Mouse (Mus musculus) liver, adult 2 months (tissue): ENCODE measurements around the gene Rab11fip4. TPM values are rescaled to one million over a fixed set of nuclear protein-coding genes. Genes with fewer than 3 reads are reported as not detected.

Source experiments
- DNase-seq: peaks from one replicate; pipeline ENCODE4 v3.0.0-alpha.2; 2011; ENCODE audit warnings: low read depth, low spot score; ENCODE audit errors: extremely low read depth
- H3K27ac ChIP-seq: fragments of 200-500 bp; replicated peaks from 2 replicates; pipeline ENCODE4 v1.5.1; 2012; ENCODE audit warnings: low read depth, mild to moderate bottlenecking, control low read depth, inconsistent platforms, low read length; ENCODE audit not compliant: insufficient read depth
- H3K27me3 ChIP-seq: fragments of 200-500 bp; 2 replicates; pipeline ENCODE4 v1.6.1; 2012; ENCODE audit warnings: mild to moderate bottlenecking, moderate library complexity, low read length, inconsistent platforms; ENCODE audit not compliant: control insufficient read depth, insufficient read depth
- H3K36me3 ChIP-seq: fragments of 200-500 bp; 2 replicates; pipeline ENCODE4 v1.6.1; 2012; ENCODE audit warnings: low read length, inconsistent platforms; ENCODE audit not compliant: control insufficient read depth, insufficient read depth
- H3K4me1 ChIP-seq: fragments of 200-500 bp; 2 replicates; pipeline ENCODE4 v1.6.1; 2011; ENCODE audit warnings: low read length; ENCODE audit not compliant: control insufficient read depth, insufficient read depth
- H3K4me3 ChIP-seq: fragments of 200-500 bp; 2 replicates; pipeline ENCODE4 v1.5.1; 2011; ENCODE audit warnings: low read depth, mild to moderate bottlenecking, control low read depth, low read length, moderate library complexity; ENCODE audit not compliant: insufficient read depth
- H3K79me2 ChIP-seq: fragments of 200-500 bp; 2 replicates; pipeline ENCODE4 v1.6.1; 2012; ENCODE audit warnings: inconsistent platforms, mild to moderate bottlenecking, low read length, moderate library complexity; ENCODE audit not compliant: control insufficient read depth, insufficient read depth
- H3K9ac ChIP-seq: fragments of 200-500 bp; 2 replicates; pipeline ENCODE4 v1.6.1; 2012; ENCODE audit warnings: low read depth, mild to moderate bottlenecking, control low read depth, inconsistent platforms, low read length
- CTCF ChIP-seq: fragments of 200-500 bp; IDR thresholded peaks from 2 replicates; pipeline ENCODE4 v1.5.1; 2011; ENCODE audit warnings: low read depth, low read length, control low read depth
- POLR2A ChIP-seq: fragments of 200-500 bp; IDR thresholded peaks from 2 replicates; pipeline ENCODE4 v1.6.1; 2011; ENCODE audit warnings: low read length, control low read depth; ENCODE audit not compliant: insufficient read depth; ENCODE audit errors: extremely low read depth
- WGBS: fragments of 180-500 bp; shearing (Covaris S2); methylation state at CpG from one replicate; pipeline ENCODE4 v1.1.7; 2018; 5-methylcytosine and 5-hydroxymethylcytosine counted together
- polyA plus RNA-seq: library from polyadenylated mRNA; depleted of rRNA; stranded (reverse); fragments of >200 nt; gene quantifications from 2 replicates; pipeline ENCODE4 v1.2.3, GENCODE M21; 2012
- total RNA-seq: library from RNA; depleted of rRNA; stranded (reverse); fragments of >200 nt; gene quantifications from 2 replicates; pipeline ENCODE4 v1.2.3, GENCODE M21; 2014

Rab11fip4 gene
- total and polyA plus RNA-seq, 2 experiments, result 3.1 to 8.1 TPM

DNA sequence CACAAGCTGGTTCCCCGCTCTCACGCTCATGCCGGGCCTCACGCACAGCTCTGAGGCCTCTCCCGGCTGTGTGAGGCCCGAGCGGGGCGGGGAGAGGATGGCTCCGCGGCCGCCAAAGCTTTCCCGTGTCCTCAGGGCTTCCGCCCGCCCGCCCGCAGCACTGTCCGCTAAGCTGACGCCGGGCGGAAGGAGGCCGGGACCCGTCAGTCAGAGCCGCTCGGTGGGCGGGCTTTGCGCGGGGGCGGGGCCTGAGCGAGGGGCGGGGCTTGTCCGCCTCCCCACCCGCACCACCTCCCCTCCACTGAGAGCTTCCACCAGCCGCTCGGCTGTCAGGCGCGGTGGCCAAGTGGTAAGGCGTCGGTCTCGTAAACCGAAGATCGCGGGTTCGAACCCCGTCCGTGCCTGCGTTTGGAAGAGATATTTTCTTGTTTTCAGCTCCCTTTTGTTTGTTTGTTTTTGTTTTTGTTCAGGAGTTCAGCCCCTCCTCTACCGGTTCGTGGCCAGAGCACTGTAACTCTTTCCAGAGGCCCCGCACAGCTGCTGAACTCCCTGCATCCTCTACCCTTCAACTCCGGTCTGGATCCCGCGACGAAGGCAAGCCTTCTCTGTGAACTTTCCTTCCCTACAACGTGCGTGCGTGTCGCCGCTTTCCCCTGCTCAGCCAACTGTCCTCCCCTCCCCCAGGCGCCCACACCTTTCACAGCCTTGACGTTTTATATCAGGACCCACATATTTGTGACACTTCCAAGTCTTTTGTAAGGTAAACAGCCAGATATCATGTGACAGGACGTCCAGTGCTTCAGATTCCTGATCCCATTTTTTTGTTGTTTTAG lies 113.5 kb downstream of the Rab11fip4 start:
- peak; percentile 81 for DNase-seq
- peaks cover 8% of the 10 kb centered on the region for H3K4me1 ChIP-seq
- WGBS, result 1% methylated on average over 60 of the region's 61 CpGs
- H3K27me3 ChIP-seq, result no peaks in the 10 kb centered on the region
- H3K79me2 ChIP-seq, result no peaks in the 10 kb centered on the region
- no peak for TF ChIP-seq CTCF
- peak; percentile 88 for TF ChIP-seq POLR2A
- H3K36me3 ChIP-seq, result no peaks in the 10 kb centered on the region
- peak overlapping the region; percentile 90 for H3K9ac ChIP-seq
- peak overlapping the region; percentile 81 for H3K4me3 ChIP-seq
- peak overlapping the region; percentile 80 for H3K27ac ChIP-seq

DNA sequence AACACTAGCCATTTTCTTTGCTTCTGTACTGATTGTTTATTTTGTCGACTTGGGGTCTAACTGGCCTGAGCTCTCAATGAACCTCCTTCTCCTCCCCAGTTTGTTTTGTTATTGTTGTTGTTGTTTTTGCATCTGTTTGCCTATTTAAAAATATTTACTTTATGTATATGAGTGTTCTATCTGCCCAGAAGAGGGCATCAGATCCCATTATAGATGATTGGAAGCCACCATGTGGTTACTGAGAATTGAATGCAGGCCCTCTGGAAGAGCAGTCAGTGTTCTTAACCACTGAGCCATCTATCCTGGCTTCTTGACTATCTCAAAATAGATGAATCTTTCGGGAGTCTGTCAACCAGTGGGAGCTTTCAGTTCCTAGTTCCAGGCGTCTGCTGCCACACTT lies 116.1 kb downstream of the Rab11fip4 start:
- no peak overlapping the region for H3K27ac ChIP-seq

DNA sequence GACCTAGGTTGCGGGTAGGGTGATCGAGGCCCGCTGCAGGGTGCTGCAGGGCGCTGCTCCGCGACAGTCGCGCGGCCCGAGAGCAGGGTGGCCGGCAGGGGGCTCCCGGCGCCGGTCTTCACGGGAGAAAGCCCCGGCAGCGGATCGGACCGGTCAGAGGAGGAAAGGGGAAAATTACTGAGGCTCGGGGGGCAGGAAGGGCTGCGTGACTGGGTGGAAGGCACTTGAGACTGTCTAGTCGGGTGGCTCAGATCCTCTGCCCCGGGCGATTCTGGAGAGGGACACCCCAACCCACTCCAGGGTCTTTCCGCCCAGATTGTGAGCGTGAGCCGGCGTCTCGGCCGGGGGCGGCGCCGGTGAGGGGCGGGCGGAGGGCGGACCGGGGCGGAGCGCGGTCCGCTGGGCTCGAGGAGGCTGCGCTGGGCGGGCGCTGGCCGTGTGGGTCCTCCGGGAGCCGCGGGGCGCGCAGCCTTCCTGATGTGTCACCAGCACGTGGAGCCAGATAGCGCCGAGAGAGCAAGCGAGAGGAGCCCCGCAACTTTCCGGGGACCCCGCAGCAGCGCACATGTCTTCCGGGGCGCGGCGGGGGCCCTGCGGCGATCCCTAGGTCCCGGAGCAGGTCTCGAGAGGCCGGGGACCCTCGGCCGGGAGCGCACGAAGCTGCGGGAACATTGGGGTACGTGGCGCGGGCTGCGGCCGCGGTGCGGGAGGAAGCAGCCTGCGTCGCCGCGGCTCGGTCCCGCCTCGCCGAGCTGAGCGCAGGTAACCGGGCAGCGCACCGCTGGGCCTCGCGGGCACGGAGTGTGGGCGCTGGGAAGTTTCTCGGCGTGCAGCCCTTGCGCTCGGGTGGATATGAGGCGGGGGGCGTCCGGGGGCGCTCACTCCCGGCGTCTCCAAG lies 120.1 kb downstream of the Rab11fip4 start:
- WGBS, result under 1% methylated on average over 105 of the region's 106 CpGs
- H3K4me3 ChIP-seq, result peak overlapping the region; percentile 66
- TF ChIP-seq POLR2A (peak; percentile 92), CTCF (peak; percentile 74)
- no peaks in the 10 kb centered on the region for H3K27me3 ChIP-seq
- peak overlapping the region; percentile 96 for H3K9ac ChIP-seq
- peaks cover 16% of the 10 kb centered on the region for H3K4me1 ChIP-seq
- peak; percentile 65 for DNase-seq
- H3K27ac ChIP-seq, result peak overlapping the region; percentile 84
- no peaks in the 10 kb centered on the region for H3K36me3 ChIP-seq
- H3K79me2 ChIP-seq, result peaks cover 27% of the 10 kb centered on the region; the same call in 1 of the 2 replicates

More for the DNA sequence above, 116.1 kb downstream of the Rab11fip4 start:
- Histone ChIP-seq H3K4me1 (peaks cover 8% of the 10 kb centered on the region), H3K4me3 (no peak overlapping the region), H3K27me3 (no peaks in the 10 kb centered on the region), H3K9ac (no peak overlapping the region), H3K79me2 (peaks cover 9% of the 10 kb centered on the region; the same call in 1 of the 2 replicates), H3K36me3 (no peaks in the 10 kb centered on the region)
- 87% methylated on average over 3 of the region's 3 CpGs for WGBS
- no peak for DNase-seq
- no peak for TF ChIP-seq POLR2A
- no peak for TF ChIP-seq CTCF

DNA sequence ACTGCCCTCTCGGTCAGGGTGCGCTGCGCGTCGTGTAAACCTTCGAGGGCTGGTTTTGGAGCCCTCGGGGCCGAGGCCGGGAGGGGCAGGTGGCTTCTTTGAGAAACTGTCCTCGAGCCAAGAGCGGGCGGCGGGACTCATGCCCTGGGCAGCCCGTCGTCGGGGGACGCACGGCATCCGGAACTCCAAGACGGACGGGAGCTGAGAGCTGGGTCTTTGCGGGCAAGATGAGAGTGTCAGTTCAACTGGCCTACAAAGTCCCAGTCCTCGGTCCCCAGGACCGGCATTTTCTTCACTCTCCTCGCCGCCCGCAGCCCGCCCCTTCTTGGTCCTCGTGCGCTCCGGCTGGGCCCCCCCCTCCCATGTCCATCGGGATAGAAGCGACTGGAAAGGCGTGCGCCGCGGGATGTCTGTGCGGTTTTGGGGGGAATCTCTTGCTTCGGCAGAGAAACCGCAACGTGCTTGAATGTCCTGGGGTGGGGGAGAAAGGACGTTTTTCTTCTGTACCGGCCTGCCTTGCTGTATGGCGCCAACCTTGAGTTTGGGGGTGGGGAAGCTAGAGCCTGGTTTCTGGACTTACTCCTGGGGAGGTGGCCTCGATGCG lies 120.9 kb downstream of the Rab11fip4 start:
- peak; percentile 40 for DNase-seq
- peaks cover 23% of the 10 kb centered on the region for H3K4me1 ChIP-seq
- H3K27ac ChIP-seq, result peak overlapping the region; percentile 83
- H3K36me3 ChIP-seq, result no peaks in the 10 kb centered on the region
- H3K4me3 ChIP-seq, result peak overlapping the region; percentile 66
- peaks cover 30% of the 10 kb centered on the region; the same call in 1 of the 2 replicates for H3K79me2 ChIP-seq
- TF ChIP-seq CTCF (no peak), POLR2A (no peak)
- peak overlapping the region; percentile 96 for H3K9ac ChIP-seq
- 3% methylated on average over 46 of the region's 46 CpGs for WGBS
- H3K27me3 ChIP-seq, result no peaks in the 10 kb centered on the region

DNA sequence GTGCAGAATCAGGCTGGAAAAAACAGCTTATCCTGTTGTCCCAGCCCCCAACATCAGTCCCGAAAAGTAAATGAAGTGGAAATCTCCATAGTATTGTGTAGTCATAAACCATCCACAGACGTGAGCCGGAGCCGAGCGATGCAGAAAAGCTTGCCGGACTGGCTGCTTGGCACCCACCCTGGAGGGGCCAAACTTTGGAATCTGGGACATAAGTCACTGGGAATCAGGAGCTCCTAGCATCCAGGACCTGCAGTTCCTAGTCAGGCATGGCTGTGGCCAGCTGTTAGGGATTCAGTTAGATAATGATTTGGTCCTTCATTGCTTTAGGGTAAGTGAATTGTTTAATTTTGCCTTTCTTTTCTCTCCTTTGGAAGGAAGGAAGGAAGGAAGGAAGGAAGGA lies 122.2 kb downstream of the Rab11fip4 start:
- Histone ChIP-seq H3K27ac (peak overlapping the region; percentile 83), H3K36me3 (no peaks in the 10 kb centered on the region), H3K79me2 (peaks cover 30% of the 10 kb centered on the region; the same call in 1 of the 2 replicates), H3K27me3 (no peaks in the 10 kb centered on the region), H3K9ac (peak overlapping the region; percentile 96), H3K4me3 (peak overlapping the region; percentile 35), H3K4me1 (peaks cover 34% of the 10 kb centered on the region)
- WGBS, result 28% methylated on average over 6 of the region's 6 CpGs
- DNase-seq, result peak; percentile 81
- TF ChIP-seq POLR2A (no peak), CTCF (no peak)
